25 mouse cellular contexts compared by ENCODE assay signal in the genomic region with DNA sequence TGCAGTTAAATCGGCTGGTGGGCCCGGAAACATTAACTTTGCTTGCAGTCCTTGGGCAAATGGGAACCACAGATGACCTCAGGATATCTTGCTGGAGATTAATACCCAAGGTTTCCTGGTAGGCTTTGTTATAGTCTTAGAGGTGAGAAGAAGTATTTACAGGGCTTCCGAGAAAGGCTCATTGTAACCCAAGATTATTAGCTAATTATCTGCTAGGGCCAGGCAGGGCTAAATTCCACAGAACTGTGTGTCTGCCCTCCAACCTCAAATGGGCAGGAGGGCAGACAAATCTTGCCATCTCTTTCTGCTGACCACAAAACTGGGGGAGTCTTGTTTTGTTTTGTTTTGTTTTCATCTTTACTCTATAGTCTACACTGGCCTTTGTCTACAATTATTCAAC.
"Had no signal": no experiment of that assay in that cellular context is flagged by ENCODE, and none has a peak within 500 bp of the region (broad histone marks: within the 10 kb centered on the region; RNA-seq: fewer than 3 reads in every experiment).

No protein-coding gene starts in this region.

- DNase-seq: gastrocnemius, adult 2 months; gastrocnemius, postnatal 10 days; gastrocnemius, postnatal 25 days; heart, adult 18-20 months; heart, postnatal 10 days; heart, postnatal 4 days; kidney, adult 18-20 months; kidney, postnatal 10 days; kidney, postnatal 36 days; liver; liver, embryonic 13.5 days had no signal

- H3K4me3 ChIP-seq: gastrocnemius, adult 2 months; heart, embryonic 10.5 days; heart, embryonic 12.5 days; hindbrain, embryonic 10.5 days; hindbrain, embryonic 12.5 days; intestine, embryonic 15.5 days; layer of hippocampus, adult 2 months; left cerebral cortex, adult 2 months; limb, embryonic 10.5 days; limb, embryonic 12.5 days; liver, embryonic 13.5 days had no signal

- H3K4me2 ChIP-seq: heart, embryonic 12.5 days; hindbrain, embryonic 12.5 days; hindbrain, embryonic 14.5 days; intestine, embryonic 15.5 days; limb, embryonic 12.5 days; liver, embryonic 11.5 days; liver, embryonic 13.5 days had no signal

- H3K9me3 ChIP-seq: heart, embryonic 10.5 days; heart, embryonic 12.5 days; hindbrain, embryonic 10.5 days; hindbrain, embryonic 12.5 days; intestine, embryonic 15.5 days; limb, embryonic 10.5 days; limb, embryonic 12.5 days; liver, embryonic 13.5 days had no signal

- H3K4me1 ChIP-seq: liver, embryonic 13.5 days had no signal

- H3K9ac ChIP-seq: heart, embryonic 12.5 days; hindbrain, embryonic 12.5 days; hindbrain, embryonic 14.5 days; intestine, embryonic 15.5 days; limb, embryonic 12.5 days; liver, embryonic 13.5 days had no signal

- ATAC-seq: hindbrain, embryonic 16.5 days; inflammation-experienced regulatory T-cells, adult 6 months; intestine, embryonic 15.5 days; intestine, postnatal 0 days had no signal

- H3K36me3 ChIP-seq: heart, embryonic 10.5 days; heart, embryonic 12.5 days; hindbrain, embryonic 10.5 days; hindbrain, embryonic 12.5 days; intestine, embryonic 15.5 days; limb, embryonic 10.5 days; limb, embryonic 12.5 days; liver, embryonic 13.5 days had no signal

- H3K27ac ChIP-seq: gastrocnemius, adult 2 months; heart, embryonic 10.5 days; hindbrain, embryonic 10.5 days; hindbrain, embryonic 12.5 days; hindbrain, embryonic 14.5 days; intestine, embryonic 15.5 days; layer of hippocampus, adult 2 months; left cerebral cortex, adult 2 months; limb, embryonic 12.5 days; liver, embryonic 13.5 days had no signal

- H3K27me3 ChIP-seq: heart, embryonic 12.5 days; hindbrain, embryonic 12.5 days; intestine, embryonic 15.5 days; limb, embryonic 12.5 days; liver, embryonic 13.5 days had no signal
